Mouse (Mus musculus) liver, embryonic 15.5 days (tissue): ENCODE results near the gene Arhgef15. TPM values are rescaled to one million over a fixed set of nuclear protein-coding genes. Genes with fewer than 3 reads are reported as not detected.

ENCODE experiments used
- ATAC-seq: fragments of 200-750 bp; cut with Nextera tagmentation; 2 replicates; pipeline ENCODE4 v1.8.0; 2017; ENCODE audit warnings: moderate number of reproducible peaks, mild to moderate bottlenecking, moderate library complexity; ENCODE audit not compliant: insufficient read depth
- H3K27ac ChIP-seq: fragments of 300-500 bp; sonication (generic); replicated peaks from 2 replicates; pipeline ENCODE4 v1.5.1; 2015; ENCODE audit warnings: mild to moderate bottlenecking, inconsistent platforms
- H3K27me3 ChIP-seq: fragments of 300-500 bp; sonication (generic); 2 replicates; pipeline ENCODE4 v1.6.1; 2015; ENCODE audit warnings: mild to moderate bottlenecking, inconsistent platforms
- H3K36me3 ChIP-seq: fragments of 300-500 bp; sonication (generic); replicated peaks from 2 replicates; pipeline ENCODE4 v1.6.1; 2015; ENCODE audit warnings: moderate library complexity, mild to moderate bottlenecking, inconsistent platforms
- H3K4me1 ChIP-seq: fragments of 300-500 bp; sonication (generic); replicated peaks from 2 replicates; pipeline ENCODE4 v1.6.1; 2015; ENCODE audit warnings: inconsistent platforms
- H3K4me2 ChIP-seq: fragments of 300-500 bp; sonication (generic); 2 replicates; pipeline ENCODE4 v1.6.1; 2015; ENCODE audit warnings: moderate library complexity, mild to moderate bottlenecking, inconsistent platforms
- H3K4me3 ChIP-seq: fragments of 300-500 bp; sonication (generic); replicated peaks from 2 replicates; pipeline ENCODE4 v1.5.1; 2015; ENCODE audit warnings: mild to moderate bottlenecking, inconsistent platforms
- H3K9ac ChIP-seq: fragments of 300-500 bp; sonication (generic); 2 replicates; pipeline ENCODE4 v1.6.1; 2015; ENCODE audit warnings: moderate library complexity, mild to moderate bottlenecking, inconsistent platforms
- H3K9me3 ChIP-seq: fragments of 300-500 bp; sonication (generic); replicated peaks from 2 replicates; pipeline ENCODE4 v1.6.1; 2016; ENCODE audit warnings: inconsistent platforms
- WGBS: fragments of 180-500 bp; shearing (Covaris S2); methylation state at CpG from one replicate; pipeline ENCODE4 v1.1.7; 2015; ENCODE audit warnings: mixed read lengths; ENCODE audit not compliant: insufficient replicate concordance; 5-methylcytosine and 5-hydroxymethylcytosine counted together
- polyA plus RNA-seq: library from polyadenylated mRNA; unstranded; fragments of >200 nt; fragmentation: Nextera tagmentation; extraction: Ambion mirVana; gene quantifications from 2 replicates; pipeline ENCODE4 v1.2.1, GENCODE M21; 2015

Arhgef15 gene
- polyA plus RNA-seq, 1 experiment from 2014 or later = 1.4 TPM

DNA sequence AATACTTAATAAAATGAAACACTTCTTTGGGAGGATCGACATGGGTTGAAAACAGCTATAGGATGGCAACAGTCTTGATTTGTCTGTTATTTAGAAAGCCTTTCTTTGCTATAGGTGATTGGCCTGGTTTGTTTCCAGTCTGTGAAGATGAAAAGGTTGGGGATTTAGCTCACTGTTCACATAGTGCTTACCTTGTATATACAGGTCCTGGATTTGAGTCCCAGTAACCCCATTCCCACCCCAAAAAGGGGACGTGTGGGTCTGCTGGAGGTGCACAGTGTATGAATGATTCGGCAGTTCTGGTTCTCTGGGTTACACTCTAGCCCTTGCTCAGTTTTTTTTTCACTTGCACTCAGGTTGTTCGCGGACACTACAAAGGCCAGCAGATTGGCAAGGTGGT is 54.5 kb downstream of the Arhgef15 start:
- WGBS = 61% methylated on average over 5 of the region's 5 CpGs
- Histone ChIP-seq H3K27me3 (no peaks in the 10 kb centered on the region; the same call in 1 of the 2 replicates), H3K9ac (peak overlapping the region; percentile 88), H3K4me1 (peaks cover 48% of the 10 kb centered on the region), H3K36me3 (peaks cover 54% of the 10 kb centered on the region), H3K4me2 (peak overlapping the region; percentile 79), H3K4me3 (peak overlapping the region; percentile 91), H3K27ac (peak overlapping the region; percentile 43; the same call in 1 of the 2 replicates), H3K9me3 (no peaks in the 10 kb centered on the region)
- no peak for ATAC-seq

DNA sequence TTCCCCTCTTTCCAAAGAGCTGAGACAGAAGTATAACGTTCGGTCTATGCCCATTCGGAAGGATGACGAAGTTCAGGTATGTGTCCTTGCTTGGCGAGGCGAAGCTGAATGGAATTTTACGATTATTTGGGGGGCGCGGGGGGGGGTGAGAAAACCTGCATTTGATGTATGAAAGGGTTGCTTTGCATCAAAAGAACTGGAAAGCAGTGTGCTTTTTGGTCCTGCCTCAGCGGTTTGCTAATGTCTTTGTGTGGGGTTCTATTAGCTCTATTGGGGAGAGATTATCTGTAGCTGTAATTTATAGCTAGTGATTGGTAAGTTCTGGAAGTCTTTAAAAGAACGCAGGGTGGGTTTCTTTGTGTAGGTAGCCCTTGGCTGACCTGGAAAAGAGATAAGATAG is 54.9 kb downstream of the Arhgef15 start:
- Histone ChIP-seq H3K4me2 (peak overlapping the region; percentile 79), H3K27me3 (no peaks in the 10 kb centered on the region; the same call in 1 of the 2 replicates), H3K4me3 (peak overlapping the region; percentile 91), H3K9me3 (no peaks in the 10 kb centered on the region), H3K27ac (peak overlapping the region; percentile 43; the same call in 1 of the 2 replicates), H3K4me1 (peaks cover 51% of the 10 kb centered on the region), H3K36me3 (peaks cover 49% of the 10 kb centered on the region), H3K9ac (peak overlapping the region; percentile 88)
- no peak for ATAC-seq
- WGBS = under 1% methylated on average over 11 of the region's 11 CpGs

DNA sequence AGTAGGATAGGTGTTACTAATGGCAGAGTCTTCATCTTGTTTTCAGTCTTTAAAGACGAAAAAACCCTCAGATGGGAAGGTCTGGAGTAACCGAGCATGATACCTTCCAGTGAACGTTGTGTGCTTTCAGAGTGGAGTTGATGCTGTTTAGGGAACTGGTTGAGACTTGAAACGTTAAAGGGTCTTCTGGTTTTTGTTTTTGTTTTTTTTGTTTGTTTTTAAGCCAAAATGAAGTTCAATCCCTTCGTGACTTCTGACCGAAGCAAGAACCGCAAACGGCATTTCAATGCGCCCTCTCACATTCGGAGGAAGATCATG is 55.3 kb downstream of the Arhgef15 start:
- 0% methylated on average over 10 of the region's 10 CpGs for WGBS
- Histone ChIP-seq H3K36me3 (peaks cover 46% of the 10 kb centered on the region), H3K27me3 (no peaks in the 10 kb centered on the region; the same call in 1 of the 2 replicates), H3K27ac (peak overlapping the region; percentile 81), H3K4me1 (peaks cover 55% of the 10 kb centered on the region), H3K9ac (peak overlapping the region; percentile 88), H3K4me3 (peak overlapping the region; percentile 91), H3K9me3 (no peaks in the 10 kb centered on the region), H3K4me2 (peak overlapping the region; percentile 79)
- no peak for ATAC-seq

DNA sequence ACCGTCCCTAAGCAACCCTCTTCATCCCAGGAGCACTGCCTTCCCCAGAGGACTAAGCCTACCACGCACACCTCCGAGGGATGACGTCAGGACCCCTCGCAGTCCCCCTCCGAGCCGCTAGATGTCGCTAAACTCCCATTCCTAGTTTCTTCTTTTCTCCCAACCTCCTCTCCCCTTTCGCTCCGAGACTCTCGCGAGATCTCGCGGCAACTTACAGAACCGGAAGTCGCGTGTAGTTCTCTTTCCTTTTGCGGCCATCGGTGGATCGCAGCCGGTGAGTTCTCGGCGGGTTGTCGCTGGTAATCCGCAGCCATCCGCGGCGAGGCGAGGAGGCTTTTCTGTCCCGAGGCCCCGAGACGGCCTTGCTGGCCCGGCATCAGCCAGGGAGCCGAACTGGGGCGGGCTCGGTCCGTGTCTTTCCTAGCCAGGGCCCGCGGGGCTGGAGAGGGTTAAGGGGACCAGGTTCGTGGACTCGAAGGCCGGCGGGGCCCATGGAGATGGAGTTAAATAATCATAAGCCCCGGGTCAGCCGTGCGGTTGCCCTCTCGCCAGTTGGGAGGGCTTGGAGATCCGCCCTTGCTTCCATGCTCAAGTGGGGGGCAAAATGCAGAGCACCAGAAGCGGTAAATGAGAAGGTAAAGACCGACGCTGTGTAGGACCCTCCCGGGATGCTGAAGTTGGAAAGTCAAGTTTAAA is 55.8 kb downstream of the Arhgef15 start, which contains the start of gene Rpl26:
Gene Rpl26 (plus strand): TSS at position 233 of the 696 bp plus-strand sequence.
- under 1% methylated on average over 52 of the region's 52 CpGs for WGBS
- no peaks in the 10 kb centered on the region; the same call in 1 of the 2 replicates for H3K27me3 ChIP-seq
- H3K36me3 ChIP-seq = peaks cover 41% of the 10 kb centered on the region
- no peaks in the 10 kb centered on the region for H3K9me3 ChIP-seq
- peaks cover 60% of the 10 kb centered on the region for H3K4me1 ChIP-seq
- peak within 1 kb of the TSS; percentile 88 for H3K9ac ChIP-seq
- H3K4me2 ChIP-seq = peak within 1 kb of the TSS; percentile 79
- peak; percentile 79 for ATAC-seq
- H3K27ac ChIP-seq = peak within 1 kb of the TSS; percentile 81
- peak within 1 kb of the TSS; percentile 91 for H3K4me3 ChIP-seq

DNA sequence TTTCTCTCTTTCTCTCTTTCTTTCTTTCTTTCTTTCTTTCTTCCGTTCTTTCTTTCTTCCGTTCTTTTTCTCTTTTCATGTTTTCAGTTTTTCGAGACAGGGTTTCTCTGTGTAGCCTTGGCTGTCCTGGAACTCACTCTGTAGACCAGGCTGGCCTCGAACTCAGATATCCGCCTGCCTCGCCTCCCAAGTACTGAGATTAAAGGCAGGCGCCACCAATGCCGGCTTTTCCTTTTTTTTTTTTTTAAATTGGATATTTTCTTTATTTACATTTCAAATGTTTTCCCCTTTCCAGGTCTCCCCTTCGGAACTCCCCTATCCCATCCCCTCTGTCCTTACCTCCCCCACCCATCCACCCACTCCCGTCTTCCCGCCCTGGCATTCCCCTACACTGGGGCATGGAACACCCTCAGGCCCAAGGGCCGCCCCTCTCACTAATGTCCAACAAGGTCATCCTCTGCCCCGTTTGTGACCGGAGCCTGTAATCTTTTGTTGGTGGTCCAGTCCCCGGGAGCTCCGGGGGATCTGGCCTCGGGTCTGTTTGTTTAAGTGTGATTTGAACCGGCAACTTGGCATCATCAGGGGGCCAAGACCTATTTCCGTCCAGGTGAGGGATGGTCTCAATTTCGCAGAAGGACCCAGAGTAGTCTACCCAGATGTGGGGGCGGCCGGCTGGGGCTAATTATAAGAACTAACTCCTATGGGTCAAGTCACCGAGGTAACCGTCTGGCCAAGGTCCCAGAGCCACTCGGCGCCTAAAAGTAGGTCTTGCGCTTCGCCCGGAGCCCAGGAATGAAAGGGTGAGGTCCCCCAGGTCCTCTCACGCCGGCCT is 56.5 kb downstream of the Arhgef15 start:
- Histone ChIP-seq H3K9ac (peak overlapping the region; percentile 51), H3K36me3 (peaks cover 34% of the 10 kb centered on the region), H3K4me2 (peak overlapping the region; percentile 79), H3K27ac (peak overlapping the region; percentile 25; the same call in 1 of the 2 replicates), H3K4me1 (peaks cover 67% of the 10 kb centered on the region), H3K4me3 (peak overlapping the region; percentile 91), H3K9me3 (no peaks in the 10 kb centered on the region), H3K27me3 (no peaks in the 10 kb centered on the region; the same call in 1 of the 2 replicates)
- 32% methylated on average over 31 of the region's 31 CpGs for WGBS
- ATAC-seq = no peak; the same call in 1 of the 2 replicates

DNA sequence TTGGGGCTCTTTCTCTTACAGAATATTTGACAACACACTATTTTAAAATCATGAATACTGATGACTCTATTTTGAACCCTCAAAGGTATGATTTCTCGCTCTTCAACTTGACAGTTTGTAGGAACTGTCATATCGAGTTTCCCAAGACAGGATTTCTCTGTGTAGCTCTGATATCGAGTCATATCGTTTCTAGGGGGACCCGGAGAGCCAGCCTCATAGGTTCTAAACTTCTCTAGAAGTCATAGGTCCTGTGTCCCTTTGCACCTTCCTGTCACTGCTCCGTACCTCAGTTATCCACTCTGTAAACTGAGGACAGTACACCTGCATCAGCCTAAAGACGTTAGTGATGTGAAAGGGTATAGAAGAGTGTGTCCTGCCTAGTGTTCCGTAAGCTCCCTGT is 57.5 kb downstream of the Arhgef15 start:
- no peaks in the 10 kb centered on the region; the same call in 1 of the 2 replicates for H3K27me3 ChIP-seq
- H3K4me1 ChIP-seq = peaks cover 72% of the 10 kb centered on the region
- no peak overlapping the region for H3K4me3 ChIP-seq
- 0 out of 2 replicates have a peak overlapping the region, but pooled peaks have one; percentile 69 for H3K27ac ChIP-seq
- H3K9me3 ChIP-seq = no peaks in the 10 kb centered on the region
- no peak for ATAC-seq
- 60% methylated on average over 8 of the region's 8 CpGs for WGBS
- H3K4me2 ChIP-seq = no peak overlapping the region; the same call in 1 of the 2 replicates
- H3K36me3 ChIP-seq = peaks cover 24% of the 10 kb centered on the region
- no peak overlapping the region for H3K9ac ChIP-seq

DNA sequence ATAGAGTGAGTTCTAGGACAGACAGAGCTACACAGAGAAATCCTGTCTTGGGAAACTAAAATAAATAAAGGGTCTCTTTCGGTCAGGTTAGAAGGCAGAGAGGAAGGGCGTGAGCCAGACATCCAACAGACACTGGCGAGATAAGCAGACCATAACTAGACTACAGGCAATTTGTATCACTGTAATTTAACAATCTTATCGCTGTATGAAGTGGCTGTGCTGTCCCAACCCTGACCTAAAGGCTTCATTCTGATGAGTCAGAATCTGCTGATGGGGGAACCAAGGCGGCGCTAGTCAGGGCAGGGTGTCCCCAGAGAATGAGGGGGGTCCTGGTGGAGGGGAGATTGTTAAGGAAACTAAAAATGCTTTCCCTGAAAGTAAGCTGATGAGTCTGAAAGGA is 58.5 kb downstream of the Arhgef15 start:
- no peak overlapping the region for H3K4me3 ChIP-seq
- peaks cover 69% of the 10 kb centered on the region for H3K4me1 ChIP-seq
- H3K36me3 ChIP-seq = peaks cover 14% of the 10 kb centered on the region
- H3K27ac ChIP-seq = peak overlapping the region; percentile 69
- H3K9ac ChIP-seq = no peak overlapping the region
- peak; percentile 23 for ATAC-seq
- no peaks in the 10 kb centered on the region for H3K9me3 ChIP-seq
- 19% methylated on average over 6 of the region's 6 CpGs for WGBS
- no peaks in the 10 kb centered on the region; the same call in 1 of the 2 replicates for H3K27me3 ChIP-seq
- H3K4me2 ChIP-seq = peak overlapping the region; percentile 21

DNA sequence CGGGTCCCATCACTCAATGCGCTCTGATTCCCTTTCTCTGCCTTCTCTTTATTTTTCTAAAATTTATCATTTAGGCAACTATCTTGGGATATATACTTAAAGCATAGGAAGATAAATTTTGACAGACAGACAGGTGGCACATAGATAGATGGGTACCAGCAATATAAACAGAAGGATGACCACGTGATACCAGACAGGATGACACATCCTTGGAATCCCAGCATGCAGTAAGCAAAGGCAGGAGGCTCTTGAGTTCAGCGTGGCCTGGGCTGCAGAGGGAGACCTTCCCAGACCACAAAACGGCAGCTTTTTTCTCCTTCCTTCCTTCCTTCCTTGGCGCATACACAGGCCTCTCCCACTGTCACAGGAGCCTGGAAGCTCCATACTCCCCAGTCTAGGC is 59.4 kb downstream of the Arhgef15 start:
- WGBS = 48% methylated on average over 6 of the region's 6 CpGs
- H3K27me3 ChIP-seq = no peaks in the 10 kb centered on the region; the same call in 1 of the 2 replicates
- no peak overlapping the region for H3K4me3 ChIP-seq
- no peaks in the 10 kb centered on the region for H3K9me3 ChIP-seq
- no peak overlapping the region for H3K4me2 ChIP-seq
- ATAC-seq = no peak
- H3K36me3 ChIP-seq = peaks cover 5% of the 10 kb centered on the region
- H3K9ac ChIP-seq = no peak overlapping the region
- H3K27ac ChIP-seq = peak overlapping the region; percentile 69
- peaks cover 69% of the 10 kb centered on the region for H3K4me1 ChIP-seq

DNA sequence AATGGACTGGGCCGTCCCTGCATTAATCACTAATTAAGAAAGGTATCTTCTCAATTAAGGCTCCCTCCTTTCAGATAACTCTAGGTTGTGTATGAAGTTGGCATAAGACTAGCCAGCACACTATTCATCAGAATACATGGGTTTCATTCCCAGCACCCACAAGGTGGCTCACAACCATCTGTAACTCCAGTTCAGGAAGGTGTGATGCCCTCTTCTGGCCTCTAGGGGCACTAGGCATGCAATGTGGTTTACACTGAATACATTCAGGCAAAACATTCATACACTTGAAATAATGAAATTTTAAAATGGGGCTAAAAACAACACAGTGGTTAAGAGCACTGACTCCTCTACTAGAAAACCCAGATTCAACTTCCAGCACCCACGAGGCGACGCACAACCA is 60.2 kb downstream of the Arhgef15 start:
- Histone ChIP-seq H3K4me2 (no peak overlapping the region), H3K9me3 (no peaks in the 10 kb centered on the region), H3K4me1 (peaks cover 70% of the 10 kb centered on the region), H3K36me3 (no peaks in the 10 kb centered on the region), H3K4me3 (no peak overlapping the region), H3K9ac (no peak overlapping the region), H3K27ac (peak overlapping the region; percentile 87), H3K27me3 (no peaks in the 10 kb centered on the region; the same call in 1 of the 2 replicates)
- no peak for ATAC-seq
- WGBS = 54% methylated on average over 4 of the region's 4 CpGs

DNA sequence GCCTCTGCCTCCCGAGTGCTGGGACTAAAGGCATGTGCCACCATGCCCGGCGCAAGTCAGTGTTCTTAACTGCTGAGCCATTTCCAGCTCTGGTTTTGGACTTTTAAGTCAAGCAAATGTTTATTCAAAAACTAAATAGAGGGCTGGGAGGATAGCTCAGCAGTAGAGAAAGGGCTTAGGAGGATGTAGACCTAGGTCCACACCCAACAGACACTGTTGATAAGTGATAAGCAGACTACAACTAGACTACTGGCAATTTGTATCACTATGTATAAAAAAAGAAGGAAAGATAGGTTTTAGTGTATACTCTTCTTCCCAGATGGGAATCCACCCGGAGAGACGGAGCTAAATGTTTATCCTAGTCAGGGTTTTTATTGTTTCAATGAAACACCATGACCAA is 61.0 kb downstream of the Arhgef15 start:
- Histone ChIP-seq H3K36me3 (no peaks in the 10 kb centered on the region), H3K27me3 (no peaks in the 10 kb centered on the region; the same call in 1 of the 2 replicates), H3K4me1 (peaks cover 76% of the 10 kb centered on the region), H3K9me3 (no peaks in the 10 kb centered on the region), H3K27ac (peak overlapping the region; percentile 87), H3K4me3 (no peak overlapping the region), H3K9ac (no peak overlapping the region), H3K4me2 (peak overlapping the region; percentile 35)
- peak; percentile 72 for ATAC-seq
- 37% methylated on average over 5 of the region's 5 CpGs for WGBS

DNA sequence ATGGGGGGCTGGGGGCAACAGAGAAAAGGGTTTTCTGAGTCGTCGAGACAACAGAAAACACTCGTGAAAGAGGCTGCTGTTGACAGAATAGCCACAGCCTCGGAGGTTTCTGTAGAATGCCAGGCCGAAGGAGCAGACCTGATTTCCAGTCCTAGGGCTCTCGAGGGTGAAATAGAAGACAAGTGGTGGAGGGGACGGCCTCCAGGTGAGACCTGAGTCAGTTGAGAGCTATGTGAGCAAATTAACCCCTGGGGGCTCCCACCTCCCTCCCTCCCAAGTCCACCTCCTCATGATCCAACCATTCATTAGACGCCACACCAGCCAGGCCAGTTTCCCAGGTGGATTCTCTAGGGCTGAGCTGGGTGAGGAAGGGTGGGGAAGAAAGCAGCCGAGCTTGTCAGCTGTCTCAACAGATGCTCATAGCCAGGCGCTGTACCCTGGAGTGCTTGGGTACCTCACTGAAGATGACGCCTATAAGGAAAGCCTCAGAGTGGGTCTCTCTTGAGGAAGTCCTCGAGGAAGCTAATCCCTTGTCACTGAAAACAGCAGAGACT is 63.3 kb downstream of the Arhgef15 start:
- H3K9me3 ChIP-seq = no peaks in the 10 kb centered on the region
- 65% methylated on average over 12 of the region's 12 CpGs for WGBS
- H3K27ac ChIP-seq = no peak overlapping the region
- no peak for ATAC-seq
- no peak overlapping the region for H3K9ac ChIP-seq
- H3K36me3 ChIP-seq = no peaks in the 10 kb centered on the region
- H3K27me3 ChIP-seq = no peaks in the 10 kb centered on the region
- H3K4me1 ChIP-seq = peaks cover 57% of the 10 kb centered on the region
- H3K4me2 ChIP-seq = no peak overlapping the region
- H3K4me3 ChIP-seq = no peak overlapping the region
